Mouse (Mus musculus) mesoderm, embryonic 11.5 days (tissue): ENCODE data around the gene Gm48551.

ENCODE experiments used
- DNase-seq: peaks from one replicate; pipeline ENCODE4 v3.0.0-alpha.2; 2012; ENCODE audit warnings: low read depth, low spot score

The Gm48551 gene

GRCm38 (mm10) chr10:81382039-81382438 lies 2.2 kb upstream of the Gm48551 start:
- DNase-seq, result no peak

GRCm38 (mm10) chr10:81384605-81384982 lies 328 bp downstream of the Gm48551 start:
- DNase-seq, result no peak

- no peak for DNase-seq
Measured at GRCm38 (mm10) chr10:81385603-81386306, 1.5 kb downstream of the Gm48551 start.

- DNase-seq, result no peak
Measured at GRCm38 (mm10) chr10:81387716-81388115, 3.5 kb downstream of the Gm48551 start.

GRCm38 (mm10) chr10:81388505-81389055 lies 4.3 kb downstream of the Gm48551 start, which contains the start of gene Gm48552:
Gene Gm48552, plus strand, starts transcription at chr10:81389005.
- DNase-seq, result no peak

- DNase-seq, result no peak
Measured at GRCm38 (mm10) chr10:81389373-81389772, 5.1 kb downstream of the Gm48551 start.

GRCm38 (mm10) chr10:81389801-81390677 lies 5.8 kb downstream of the Gm48551 start:
- DNase-seq, result peak; percentile 72

GRCm38 (mm10) chr10:81390678-81390965 lies 6.4 kb downstream of the Gm48551 start:
- DNase-seq, result no peak

GRCm38 (mm10) chr10:81392270-81392669 lies 8.0 kb downstream of the Gm48551 start:
- no peak for DNase-seq

GRCm38 (mm10) chr10:81392781-81393185 lies 8.5 kb downstream of the Gm48551 start, which contains the start of gene Smim24:
Gene Smim24, plus strand, starts transcription at chr10:81393051.
- DNase-seq, result no peak

GRCm38 (mm10) chr10:81393456-81394063 lies 9.3 kb downstream of the Gm48551 start:
- no peak for DNase-seq

- DNase-seq, result peak; percentile 83
Measured at GRCm38 (mm10) chr10:81395127-81395526, 10.9 kb downstream of the Gm48551 start.

- DNase-seq, result no peak
Measured at GRCm38 (mm10) chr10:81395865-81396264, 11.6 kb downstream of the Gm48551 start.

GRCm38 (mm10) chr10:81396749-81397148 lies 12.5 kb downstream of the Gm48551 start:
- no peak for DNase-seq

- DNase-seq, result no peak
Measured at GRCm38 (mm10) chr10:81399296-81399695, 15.0 kb downstream of the Gm48551 start.

GRCm38 (mm10) chr10:81399798-81400308 lies 15.6 kb downstream of the Gm48551 start:
- DNase-seq, result no peak

- DNase-seq, result no peak
Measured at GRCm38 (mm10) chr10:81400371-81401204, 16.3 kb downstream of the Gm48551 start.

- peak; percentile 66 for DNase-seq
Measured at GRCm38 (mm10) chr10:81401205-81401520, 16.9 kb downstream of the Gm48551 start.

GRCm38 (mm10) chr10:81401521-81402226 lies 17.4 kb downstream of the Gm48551 start:
- DNase-seq, result peak; percentile 89

- no peak for DNase-seq
Measured at GRCm38 (mm10) chr10:81402227-81402765, 18.0 kb downstream of the Gm48551 start.
